Mouse (Mus musculus): ENCODE measurements around the gene E130114P18Rik.

Gene E130114P18Rik

GRCm38 (mm10) chr4:97532072-97532471, 245.8 kb downstream of the E130114P18Rik start:
- no peak for DNase-seq (ENCODE audit: low spot score)

DNA sequence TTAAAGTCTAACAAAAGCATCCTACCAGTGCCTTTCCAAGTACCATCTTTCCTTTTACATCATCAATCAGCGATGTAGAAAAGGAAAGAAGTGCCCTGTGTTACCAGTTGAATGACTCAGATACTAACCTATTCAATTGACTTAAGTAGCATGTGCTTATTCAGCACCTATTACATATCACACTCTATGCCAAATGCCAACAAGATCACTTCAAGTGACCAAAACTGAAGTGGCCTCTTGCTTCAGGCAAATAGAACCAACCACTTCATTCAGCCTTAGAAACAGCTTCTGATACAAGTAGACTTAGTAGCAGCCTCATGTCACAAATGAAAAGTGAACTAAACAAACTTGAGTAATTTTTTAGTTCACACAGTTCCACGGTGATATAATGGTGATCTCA, 249.4 kb downstream of the E130114P18Rik start:
- DNase-seq (ENCODE audit: low spot score) = no peak
